Mouse (Mus musculus): ENCODE data around the gene Prmt2. TPM values are rescaled to one million over a fixed set of nuclear protein-coding genes. Genes with fewer than 3 reads are reported as not detected.

Prmt2 gene
- polyA plus RNA-seq, 1 experiment from 2014 or later = 28.0 TPM

DNA sequence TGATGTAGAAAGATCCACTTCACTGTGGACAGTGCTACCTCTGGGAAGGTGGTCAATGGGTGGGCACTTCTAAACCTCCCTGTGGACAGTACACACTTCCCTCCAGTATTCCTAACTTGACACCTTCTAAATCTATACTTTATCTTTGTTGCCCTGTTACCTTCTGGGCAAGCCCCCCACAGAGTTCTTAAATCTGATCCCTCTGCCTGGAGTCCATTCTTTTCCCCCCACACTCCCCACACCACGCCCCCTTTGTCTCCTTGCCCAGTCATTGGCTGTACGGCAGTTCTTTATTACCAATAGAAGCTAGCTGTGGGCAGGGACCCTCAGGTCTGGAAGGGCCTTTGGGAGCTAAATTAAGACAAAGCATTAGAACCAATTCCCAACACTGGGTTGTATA, 7.4 kb upstream of the Prmt2 start:
- no peak overlapping the region for H3K4me3 ChIP-seq (ENCODE audit: low read depth, low read length)
- H3K27ac ChIP-seq (replicated peaks) = no peak overlapping the region
- H3K27me3 ChIP-seq (ENCODE audit: control insufficient read depth, insufficient read depth, low read length) = no peaks in the 10 kb centered on the region
- no peaks in the 10 kb centered on the region for H3K36me3 ChIP-seq (ENCODE audit: control insufficient read depth, insufficient read depth, low read length)
- ATAC-seq (ENCODE audit: low FRiP score, low TSS enrichment) (no peak), DNase-seq (ENCODE audit: low spot score) (no peak)
- 87% methylated on average over 2 of the region's 2 CpGs for WGBS
- H3K4me1 ChIP-seq (replicated peaks; ENCODE audit: control insufficient read depth, insufficient read depth) = no peaks in the 10 kb centered on the region
- TF ChIP-seq CTCF (IDR thresholded peaks at IDR 0.05; ENCODE audit: low read depth) = no peak
- no peak for TF ChIP-seq EP300 (optimal IDR thresholded peaks at IDR 0.05)
- no peak overlapping the region for H3K9ac ChIP-seq (ENCODE audit: low read length)
- no peaks in the 10 kb centered on the region for H3K9me3 ChIP-seq (ENCODE audit: control insufficient read depth, low read length)
- H3K4me2 ChIP-seq (replicated peaks; ENCODE audit: low read depth) = no peak overlapping the region

DNA sequence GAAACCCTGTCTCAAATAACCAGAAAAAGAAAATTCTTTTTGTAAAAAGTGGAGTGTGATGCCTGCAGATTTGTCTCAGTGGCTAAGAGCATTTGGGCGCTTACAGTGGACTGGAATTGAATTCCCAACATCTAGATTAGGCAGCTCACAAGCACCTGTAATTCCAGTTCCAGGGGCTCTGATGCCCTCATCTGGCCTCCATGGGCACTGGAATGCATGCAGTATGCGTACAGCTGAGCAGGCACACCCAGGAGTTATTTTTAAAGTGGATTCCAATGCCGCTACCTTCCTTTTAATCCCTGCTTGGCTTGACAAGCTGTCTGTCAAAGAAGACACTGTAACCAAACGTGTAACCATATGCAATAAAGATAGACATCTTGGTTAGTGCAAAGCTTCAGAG, 1.7 kb upstream of the Prmt2 start:
- no peak overlapping the region for H3K4me2 ChIP-seq (replicated peaks; ENCODE audit: low read depth)
- H3K27ac ChIP-seq (replicated peaks) = no peak overlapping the region
- no peaks in the 10 kb centered on the region for H3K4me1 ChIP-seq (replicated peaks; ENCODE audit: control insufficient read depth, insufficient read depth)
- no peaks in the 10 kb centered on the region for H3K9me3 ChIP-seq (ENCODE audit: control insufficient read depth, low read length)
- H3K27me3 ChIP-seq (ENCODE audit: control insufficient read depth, insufficient read depth, low read length) = no peaks in the 10 kb centered on the region
- H3K4me3 ChIP-seq (ENCODE audit: low read depth, low read length) = no peak overlapping the region
- ATAC-seq (ENCODE audit: low FRiP score, low TSS enrichment) (no peak), DNase-seq (ENCODE audit: low spot score) (no peak)
- 55% methylated on average over 4 of the region's 4 CpGs for WGBS
- H3K9ac ChIP-seq (ENCODE audit: low read length) = no peak overlapping the region
- H3K36me3 ChIP-seq (ENCODE audit: control insufficient read depth, insufficient read depth, low read length) = no peaks in the 10 kb centered on the region
- TF ChIP-seq EP300 (optimal IDR thresholded peaks at IDR 0.05) = no peak
- 0 out of 2 replicates have a peak, but pooled peaks have one; percentile 27 for TF ChIP-seq CTCF (IDR thresholded peaks at IDR 0.05; ENCODE audit: low read depth)

DNA sequence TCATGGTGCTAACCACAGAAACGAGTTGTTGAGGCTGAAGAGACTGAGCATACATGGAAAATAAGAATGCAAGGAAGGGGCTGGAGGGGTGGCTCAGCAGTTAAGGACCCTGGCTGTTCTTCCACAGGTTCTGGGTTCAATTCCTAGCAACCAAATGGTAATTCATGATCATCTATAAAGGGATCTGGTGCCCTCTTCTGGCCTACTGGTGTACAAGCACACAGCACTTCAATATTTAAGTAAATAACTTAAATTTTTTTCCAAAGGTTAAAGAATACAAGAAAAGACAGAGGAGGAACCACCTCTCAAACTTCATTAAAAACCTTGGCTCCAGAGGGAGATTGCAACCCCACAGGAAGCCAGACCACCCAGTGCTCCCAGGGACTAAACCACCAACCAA, 8.0 kb downstream of the Prmt2 start:
- H3K27me3 ChIP-seq (ENCODE audit: control insufficient read depth, insufficient read depth, low read length) = no peaks in the 10 kb centered on the region
- TF ChIP-seq CTCF (IDR thresholded peaks at IDR 0.05; ENCODE audit: low read depth) (peak; percentile 63), EP300 (optimal IDR thresholded peaks at IDR 0.05) (no peak)
- no peaks in the 10 kb centered on the region; the same call in 1 of the 2 replicates for H3K36me3 ChIP-seq (ENCODE audit: control insufficient read depth, insufficient read depth, low read length)
- 71% methylated on average over 1 of the region's 1 CpGs for WGBS
- H3K9ac ChIP-seq (ENCODE audit: low read length) = no peak overlapping the region
- H3K27ac ChIP-seq (replicated peaks) = no peak overlapping the region
- no peak for DNase-seq (ENCODE audit: low spot score)
- H3K4me1 ChIP-seq (replicated peaks; ENCODE audit: control insufficient read depth, insufficient read depth) = no peaks in the 10 kb centered on the region
- no peak overlapping the region for H3K4me2 ChIP-seq (replicated peaks; ENCODE audit: low read depth)
- no peak for ATAC-seq (ENCODE audit: low FRiP score, low TSS enrichment)
- no peak overlapping the region for H3K4me3 ChIP-seq (ENCODE audit: low read depth, low read length)
- H3K9me3 ChIP-seq (ENCODE audit: control insufficient read depth, low read length) = no peaks in the 10 kb centered on the region

DNA sequence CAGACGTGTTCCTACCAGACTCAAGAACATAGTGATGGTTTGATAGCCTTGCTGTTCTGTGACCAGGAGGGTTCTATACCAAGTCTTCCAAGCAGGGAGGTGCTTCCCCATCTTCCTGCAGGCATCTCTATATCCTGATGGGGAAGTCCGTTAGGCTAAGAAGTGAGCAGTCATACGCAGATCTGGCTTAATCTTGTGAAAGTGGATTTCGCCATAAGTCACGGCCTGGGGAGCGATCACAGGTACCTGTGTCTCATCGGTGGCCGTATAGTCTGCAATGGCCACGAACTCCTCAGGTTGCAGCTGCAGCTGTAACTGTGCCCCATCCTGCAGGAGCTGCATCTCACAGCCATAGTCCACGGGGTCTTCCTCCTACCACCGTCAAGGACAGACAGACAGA, 11.7 kb downstream of the Prmt2 start:
- Histone ChIP-seq H3K4me2 (replicated peaks; ENCODE audit: low read depth) (no peak overlapping the region), H3K27ac (replicated peaks) (no peak overlapping the region), H3K36me3 (ENCODE audit: control insufficient read depth, insufficient read depth, low read length) (peaks cover 11% of the 10 kb centered on the region; the same call in 1 of the 2 replicates), H3K27me3 (ENCODE audit: control insufficient read depth, insufficient read depth, low read length) (no peaks in the 10 kb centered on the region), H3K9ac (ENCODE audit: low read length) (no peak overlapping the region), H3K4me1 (replicated peaks; ENCODE audit: control insufficient read depth, insufficient read depth) (no peaks in the 10 kb centered on the region), H3K4me3 (ENCODE audit: low read depth, low read length) (no peak overlapping the region), H3K9me3 (ENCODE audit: control insufficient read depth, low read length) (no peaks in the 10 kb centered on the region)
- DNase-seq (ENCODE audit: low spot score) (no peak), ATAC-seq (ENCODE audit: low FRiP score, low TSS enrichment) (no peak)
- WGBS = 91% methylated on average over 11 of the region's 11 CpGs
- TF ChIP-seq EP300 (optimal IDR thresholded peaks at IDR 0.05) = no peak
- no peak for TF ChIP-seq CTCF (IDR thresholded peaks at IDR 0.05; ENCODE audit: low read depth)

DNA sequence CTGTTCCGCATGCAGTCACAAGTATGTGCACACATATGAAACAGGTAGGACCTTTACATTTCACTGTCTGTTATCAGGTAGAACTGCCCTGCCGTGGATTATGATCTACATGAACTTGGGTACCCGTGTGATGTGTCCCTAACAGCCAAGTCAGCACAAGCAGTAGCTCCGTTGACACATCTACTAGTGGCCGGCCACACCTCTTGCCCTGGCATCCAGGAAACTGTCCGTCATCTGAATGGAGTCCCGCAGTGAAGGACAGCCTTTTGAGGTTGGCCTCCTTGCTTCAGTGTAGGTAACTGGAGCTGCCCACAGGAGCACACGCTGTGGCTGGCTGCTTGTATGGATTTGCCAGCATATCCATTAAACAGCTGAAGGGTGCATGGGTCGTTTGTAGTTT, 19.4 kb downstream of the Prmt2 start:
- TF ChIP-seq CTCF (IDR thresholded peaks at IDR 0.05; ENCODE audit: low read depth) (no peak), EP300 (optimal IDR thresholded peaks at IDR 0.05) (no peak)
- Histone ChIP-seq H3K36me3 (ENCODE audit: control insufficient read depth, insufficient read depth, low read length) (peaks cover 30% of the 10 kb centered on the region), H3K9ac (ENCODE audit: low read length) (no peak overlapping the region), H3K27me3 (ENCODE audit: control insufficient read depth, insufficient read depth, low read length) (no peaks in the 10 kb centered on the region), H3K4me3 (ENCODE audit: low read depth, low read length) (no peak overlapping the region), H3K9me3 (ENCODE audit: control insufficient read depth, low read length) (peaks cover 2% of the 10 kb centered on the region; the same call in 1 of the 2 replicates), H3K4me2 (replicated peaks; ENCODE audit: low read depth) (no peak overlapping the region), H3K4me1 (replicated peaks; ENCODE audit: control insufficient read depth, insufficient read depth) (no peaks in the 10 kb centered on the region), H3K27ac (replicated peaks) (no peak overlapping the region)
- DNase-seq (ENCODE audit: low spot score) = peak; percentile 10
- no peak for ATAC-seq (ENCODE audit: low FRiP score, low TSS enrichment)
- WGBS = 65% methylated on average over 9 of the region's 9 CpGs

DNA sequence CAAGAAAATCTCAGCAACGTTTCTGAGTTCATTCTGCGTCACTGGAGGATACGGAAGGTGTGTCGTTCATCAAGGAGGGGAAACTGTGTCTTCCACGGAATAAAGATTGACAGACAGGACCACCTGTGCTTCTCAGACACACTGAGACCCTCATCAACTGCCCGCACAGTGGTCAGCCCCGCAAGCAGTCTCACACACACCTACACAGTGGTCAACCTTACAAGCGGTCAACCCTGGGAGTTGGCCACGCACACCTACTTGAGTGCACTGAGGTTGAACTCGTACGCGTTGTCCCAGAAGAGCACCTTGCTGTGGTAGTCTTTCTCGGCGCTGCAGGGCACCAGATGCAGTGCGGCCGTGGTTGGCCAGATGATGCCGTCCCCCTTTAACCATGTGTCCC, 20.6 kb downstream of the Prmt2 start:
- Histone ChIP-seq H3K9me3 (ENCODE audit: control insufficient read depth, low read length) (peaks cover 2% of the 10 kb centered on the region; the same call in 1 of the 2 replicates), H3K9ac (ENCODE audit: low read length) (no peak overlapping the region), H3K27me3 (ENCODE audit: control insufficient read depth, insufficient read depth, low read length) (no peaks in the 10 kb centered on the region), H3K27ac (replicated peaks) (no peak overlapping the region), H3K4me1 (replicated peaks; ENCODE audit: control insufficient read depth, insufficient read depth) (no peaks in the 10 kb centered on the region), H3K4me3 (ENCODE audit: low read depth, low read length) (no peak overlapping the region), H3K36me3 (ENCODE audit: control insufficient read depth, insufficient read depth, low read length) (peaks cover 24% of the 10 kb centered on the region), H3K4me2 (replicated peaks; ENCODE audit: low read depth) (no peak overlapping the region)
- TF ChIP-seq EP300 (optimal IDR thresholded peaks at IDR 0.05) (no peak), CTCF (IDR thresholded peaks at IDR 0.05; ENCODE audit: low read depth) (no peak)
- 96% methylated on average over 17 of the region's 17 CpGs for WGBS
- DNase-seq (ENCODE audit: low spot score) (peak; percentile 4), ATAC-seq (ENCODE audit: low FRiP score, low TSS enrichment) (no peak)

All from stomach, postnatal 0 days (tissue).